Mouse (Mus musculus) G1E (cell line): Measurements from ENCODE around the gene St8sia6.

Experiments
- CTCF ChIP-seq: IDR thresholded peaks from 2 replicates; pipeline ENCODE4 v1.5.1; 2012; ENCODE audit warnings: low read depth, low read length, inconsistent platforms, mixed read lengths
- GATA1 ChIP-seq: IDR thresholded peaks from 2 replicates; pipeline ENCODE4 v1.6.1; 2012; ENCODE audit warnings: borderline replicate concordance, low read length, inconsistent platforms, mixed read lengths
- POLR2AphosphoS5 ChIP-seq: IDR thresholded peaks from 2 replicates; pipeline ENCODE4 v1.6.1; 2012; ENCODE audit warnings: low read depth, low read length, inconsistent platforms; ENCODE audit not compliant: insufficient replicate concordance
- TAL1 ChIP-seq: conservative IDR thresholded peaks from 2 replicates; pipeline ENCODE4 v1.6.1; 2012; ENCODE audit warnings: low read depth, low read length, inconsistent platforms, mixed read lengths

DNA sequence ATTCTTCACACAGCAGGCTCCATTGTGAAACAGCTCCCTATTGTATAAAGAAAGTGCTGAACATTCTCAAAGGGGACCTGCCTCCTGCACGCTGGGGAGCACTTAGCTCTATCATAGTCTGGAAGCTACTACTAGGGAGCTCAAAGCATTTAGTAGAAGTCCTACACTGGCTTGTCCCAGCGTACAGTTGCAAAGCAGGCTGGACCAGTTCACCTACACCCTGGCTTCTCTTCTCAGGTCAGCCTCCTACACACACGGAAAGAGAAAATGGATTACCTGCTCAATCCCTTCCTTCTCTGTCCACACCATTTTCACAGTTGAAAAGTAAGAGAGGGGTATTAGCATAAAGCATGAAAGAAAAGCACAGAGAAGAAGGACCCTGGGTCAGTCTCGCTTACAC lies 71.6 kb downstream of the St8sia6 start:
- no peak for TF ChIP-seq CTCF
- no peak for TF ChIP-seq TAL1
- no peak for TF ChIP-seq POLR2AphosphoS5
- TF ChIP-seq GATA1: no peak
